ENCODE assay signal across 8 mouse cellular contexts in genomic region chr9:40397036-40397435, GRCm38 (mm10).
A peak's percentile ranks its signal among the peaks of the same experiment; 100 is the strongest.
DNase-seq lines count a peak whose midpoint lies in the region; ATAC-seq and TF ChIP-seq lines count a peak whose summit lies in the region.

No protein-coding gene starts in this region.

- no peaks in the 10 kb centered on the region for H3K9me3 ChIP-seq in ES-E14 (ENCODE audit: control insufficient read depth, insufficient read depth, low read depth, low read length)
- H3K9me3 ChIP-seq in intestine, embryonic 14.5 days (ENCODE audit: control insufficient read depth, low read length) = no peaks in the 10 kb centered on the region
- no peaks in the 10 kb centered on the region for H3K9me3 ChIP-seq in limb, embryonic 11.5 days (ENCODE audit: control insufficient read depth, low read length)
- H3K9me3 ChIP-seq in midbrain, embryonic 10.5 days (replicated peaks) = no peaks in the 10 kb centered on the region

- ATAC-seq in intestine, embryonic 14.5 days (replicated peaks; ENCODE audit: low FRiP score, low TSS enrichment, low read depth) = peak; percentile 67; the same call in 1 of the 2 replicates
- peak; percentile 57 for ATAC-seq in limb, embryonic 11.5 days (ENCODE audit: insufficient number of reproducible peaks, low FRiP score, low TSS enrichment, low read depth)

- peak overlapping the region; percentile 34; the same call in 1 of the 2 replicates for H3K9ac ChIP-seq in ES-E14 (ENCODE audit: insufficient read depth, low read depth, low read length, poor library complexity, severe bottlenecking)
- no peak overlapping the region for H3K9ac ChIP-seq in intestine, embryonic 14.5 days (ENCODE audit: low read length)
- no peak overlapping the region for H3K9ac ChIP-seq in limb, embryonic 11.5 days (ENCODE audit: low read length)

- peak overlapping the region; percentile 98; the same call in 1 of the 2 replicates for H3K27ac ChIP-seq in ES-E14 (ENCODE audit: insufficient read depth, low read depth, low read length, poor library complexity, severe bottlenecking)
- no peak overlapping the region for H3K27ac ChIP-seq in intestine, embryonic 14.5 days (ENCODE audit: low read depth)
- H3K27ac ChIP-seq in limb, embryonic 11.5 days (replicated peaks; ENCODE audit: low read depth, low read length) = no peak overlapping the region
- H3K27ac ChIP-seq in midbrain, embryonic 10.5 days (replicated peaks) = peak overlapping the region; percentile 78

- H3K36me3 ChIP-seq in ES-E14 (ENCODE audit: control insufficient read depth, insufficient read depth, low read length, poor library complexity, severe bottlenecking) = no peaks in the 10 kb centered on the region
- no peaks in the 10 kb centered on the region for H3K36me3 ChIP-seq in intestine, embryonic 14.5 days (ENCODE audit: control insufficient read depth, insufficient read depth, low read length)
- H3K36me3 ChIP-seq in limb, embryonic 11.5 days (ENCODE audit: control insufficient read depth, insufficient read depth, low read length) = no peaks in the 10 kb centered on the region
- no peaks in the 10 kb centered on the region for H3K36me3 ChIP-seq in midbrain, embryonic 10.5 days

- H3K4me1 ChIP-seq in ES-E14 (ENCODE audit: control insufficient read depth in 2 of 2, insufficient read depth in 2 of 2, low read length in 2 of 2, poor library complexity in 1 of 2) = peaks cover 13 to 26% of the 10 kb centered on the region in 2 experiments
- H3K4me1 ChIP-seq in intestine, embryonic 14.5 days (replicated peaks; ENCODE audit: control insufficient read depth, insufficient read depth, low read length) = 0 out of 2 replicates have a peak, but pooled peaks cover 4% of the 10 kb centered on the region
- H3K4me1 ChIP-seq in limb, embryonic 11.5 days (ENCODE audit: control insufficient read depth, insufficient read depth, low read length) = 0 out of 2 replicates have a peak, but pooled peaks cover under 1% of the 10 kb centered on the region
- H3K4me1 ChIP-seq in midbrain, embryonic 10.5 days = peaks cover 13% of the 10 kb centered on the region

- 26% methylated on average over 2 of the region's 2 CpGs for WGBS in intestine, embryonic 14.5 days
- WGBS in limb, embryonic 11.5 days = 33% methylated on average over 2 of the region's 2 CpGs
- 30% methylated on average over 2 of the region's 2 CpGs for WGBS in midbrain, embryonic 10.5 days

- H3K4me2 ChIP-seq in intestine, embryonic 14.5 days (ENCODE audit: low read length) = peak overlapping the region; percentile 31; the same call in 1 of the 2 replicates
- no peak overlapping the region for H3K4me2 ChIP-seq in limb, embryonic 11.5 days (ENCODE audit: low read depth, severe bottlenecking)

- no peaks in the 10 kb centered on the region for H3K27me3 ChIP-seq in intestine, embryonic 14.5 days (replicated peaks; ENCODE audit: control insufficient read depth, insufficient read depth, low read length)
- H3K27me3 ChIP-seq in limb, embryonic 11.5 days (ENCODE audit: control insufficient read depth, insufficient read depth, low read length) = no peaks in the 10 kb centered on the region
- no peaks in the 10 kb centered on the region for H3K27me3 ChIP-seq in midbrain, embryonic 10.5 days (ENCODE audit: low read depth, poor library complexity, severe bottlenecking)

- peak; percentile 66 for DNase-seq in ES-E14 (ENCODE audit: low read depth, low spot score)
- peak; percentile 46 for DNase-seq in c-Kit-positive CD71-negative TER-119-negative erythroid progenitor cells, embryonic 14.5 days (ENCODE audit: low read depth)
- peak; percentile 71 to 89 for DNase-seq in frontal cortex, postnatal 36 days (ENCODE audit: low spot score in 2 of 2)
- DNase-seq in intestine, embryonic 14.5 days (ENCODE audit: low spot score) = peak; percentile 66
- DNase-seq in limb, embryonic 11.5 days (ENCODE audit: low spot score) = peak; percentile 74
- peak; percentile 53 for DNase-seq in midbrain, embryonic 10.5 days (ENCODE audit: low spot score)
- peak; percentile 26 for DNase-seq in spleen, adult 12 weeks (ENCODE audit: low spot score)
- no peak for DNase-seq in adrenal gland, adult 8-10 months

- peak overlapping the region; percentile 28 to 73 for H3K4me3 ChIP-seq in ES-E14 (ENCODE audit: insufficient read depth in 1 of 2, low read depth in 1 of 2, low read length in 2 of 2, poor library complexity in 1 of 2, severe bottlenecking in 1 of 2)
- H3K4me3 ChIP-seq in intestine, embryonic 14.5 days (ENCODE audit: low read depth, low read length) = no peak overlapping the region
- H3K4me3 ChIP-seq in limb, embryonic 11.5 days (ENCODE audit: low read depth, low read length) = no peak overlapping the region
- H3K4me3 ChIP-seq in midbrain, embryonic 10.5 days = peak overlapping the region; percentile 36

- in situ Hi-C loops in ES-E14 (cut with MboI; ENCODE audit: low sequenced_read_pairs in 2 of 2, unreplicated experiment in 2 of 2) = no loop called here

TF ChIP-seq in ES-E14, 5 proteins besides CTCF, POLR2A, EP300 and RAD21:
- TF ChIP-seq MAFK (IDR thresholded peaks at IDR 0.05; ENCODE audit: insufficient read depth, low read depth, low read length) (no peak), CHD2 (IDR thresholded peaks at IDR 0.05; ENCODE audit: low read depth, low read length) (no peak), ZC3H11A (IDR thresholded peaks at IDR 0.05; ENCODE audit: borderline replicate concordance, low read depth, low read length) (no peak), HCFC1 (IDR thresholded peaks at IDR 0.05; ENCODE audit: borderline replicate concordance, insufficient read depth, low read length) (peak; percentile 94), ZNF384 (IDR thresholded peaks at IDR 0.05; ENCODE audit: low read depth, low read length) (no peak)

Comparison
In these comparisons a context has a peak if more than half of its experiments do, and no peak if none do; other contexts are left out.
1. H3K27ac ChIP-seq: peak in ES-E14 (single experiment) and midbrain, embryonic 10.5 days (single experiment); none in intestine, embryonic 14.5 days (single experiment) and limb, embryonic 11.5 days (single experiment).
2. H3K4me3 ChIP-seq: peak in ES-E14 (2 of 2) and midbrain, embryonic 10.5 days (single experiment); none in intestine, embryonic 14.5 days (single experiment) and limb, embryonic 11.5 days (single experiment).